Mouse (Mus musculus) left cerebral cortex, postnatal 10 days (tissue): ENCODE results near the gene Idh1. TPM values are rescaled to one million over a fixed set of nuclear protein-coding genes. Genes with fewer than 3 reads are reported as not detected.

Experiments
- DNase-seq, 2 experiments: peaks; one replicate each; pipeline ENCODE4 v3.0.0; 2021 to 2022; ENCODE audit warnings: low spot score in 2 of 2, mixed read lengths in 1 of 2; ENCODE audit errors: extremely low spot score in 1 of 2
- intact Hi-C: fragments of 180-260 bp; cut with DNase I; formaldehyde crosslinking; loops from one replicate; pipeline ENCODE4 v1.15.1; 2025
- total RNA-seq, 2 experiments: library from RNA; stranded (reverse); gene quantifications; 2 replicates each; pipeline ENCODE4 v1.2.3; 2021

Gene Idh1
- total RNA-seq, 2 experiments from 2014 or later, result 119 to 143 TPM

DNA sequence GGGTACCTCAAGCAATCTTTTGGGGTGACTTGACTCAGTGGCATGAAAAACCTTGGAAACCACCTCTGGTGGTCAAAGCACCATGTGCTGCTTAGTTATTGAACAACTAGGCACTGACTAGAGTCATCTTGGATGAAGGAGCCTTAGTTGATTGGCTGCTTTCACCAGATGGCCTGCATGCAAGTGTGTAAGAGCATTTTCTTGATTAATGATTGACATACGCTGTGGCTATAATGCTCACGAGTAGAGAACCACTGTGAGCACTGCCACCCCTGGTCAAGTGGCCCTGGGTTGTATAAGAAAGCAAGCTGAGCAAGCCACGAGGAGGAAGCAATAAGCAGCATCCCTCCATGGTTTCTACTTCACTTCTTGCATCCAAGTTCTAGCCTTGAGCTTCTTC is 56.1 kb downstream of the Idh1 start:
- intact Hi-C loops, result no loop called here
- no peak for DNase-seq

GRCm38 (mm10) chr1:65129634-65130180 is 56.6 kb downstream of the Idh1 start:
- DNase-seq, result no peak
- intact Hi-C loops, result no loop called here

DNA sequence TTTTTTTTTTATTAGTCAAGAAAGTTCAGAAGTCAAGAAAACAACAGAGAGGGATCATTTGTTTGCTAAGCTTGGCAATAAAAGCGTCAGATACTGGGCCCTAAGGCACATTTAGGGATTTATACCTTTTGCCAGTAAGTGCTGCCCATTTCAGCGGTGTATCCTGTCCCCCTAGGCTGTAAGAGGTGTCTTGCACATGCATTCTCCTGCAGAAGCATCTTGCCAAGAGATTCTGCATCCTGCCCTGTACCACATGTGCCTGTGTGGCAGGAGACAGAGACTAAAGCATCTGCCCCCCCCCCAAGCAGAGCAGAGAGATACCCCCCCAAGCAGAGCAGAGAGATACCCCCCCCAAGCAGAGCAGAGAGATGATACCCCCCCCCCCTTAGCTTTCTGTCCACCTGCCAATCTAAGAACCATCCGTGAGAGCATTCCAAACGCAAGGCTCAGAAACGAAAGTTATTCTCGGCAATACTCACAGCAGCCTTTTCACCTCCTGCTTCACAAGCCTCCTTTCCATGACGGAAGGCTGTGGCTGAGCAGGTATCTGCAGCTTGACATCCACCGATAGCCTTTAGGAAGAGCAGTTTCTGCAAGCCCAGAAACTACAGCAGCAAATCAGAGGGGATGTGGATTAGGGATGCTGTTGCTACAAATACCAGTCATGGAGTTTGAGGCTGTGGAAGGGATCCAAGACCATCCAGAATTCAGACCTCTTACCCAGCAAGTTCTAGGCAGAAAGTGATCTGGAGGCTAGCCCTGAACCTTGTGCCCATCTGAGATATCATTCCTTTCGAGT is 63.5 kb downstream of the Idh1 start, which contains the start of gene D630023F18Rik:
D630023F18Rik (minus strand) TSS at position 641 of the 799 bp plus-strand sequence.
- peak in 1 of 2 experiments; percentile 12 for DNase-seq
- intact Hi-C loops, result no loop called here

DNA sequence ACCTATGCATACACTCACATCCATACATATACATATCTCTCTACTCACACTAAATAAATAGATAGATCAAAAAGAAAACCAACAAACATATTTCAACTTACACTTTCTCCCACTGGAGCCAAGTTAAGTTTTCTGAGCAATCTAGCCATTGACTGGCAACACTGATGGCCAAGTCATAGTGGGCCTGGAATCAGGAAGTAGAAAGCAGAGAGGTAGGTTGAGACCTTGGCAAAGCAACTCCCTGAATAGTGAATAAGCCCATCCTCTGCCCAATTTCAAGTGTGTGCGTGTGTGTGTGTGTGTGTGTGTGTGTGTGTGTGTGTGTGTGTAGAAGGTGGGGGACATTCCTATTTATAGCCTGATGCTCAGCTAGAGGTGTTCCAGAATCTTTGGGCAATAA is 66.9 kb downstream of the Idh1 start, which contains the start of gene Gm28845:
Gm28845 (minus strand) TSS at position 121 of the 400 bp plus-strand sequence.
- DNase-seq, result no peak
- intact Hi-C loops, result no loop called here

GRCm38 (mm10) chr1:65118150-65118913 is 68.0 kb downstream of the Idh1 start:
- DNase-seq, result no peak

GRCm38 (mm10) chr1:65113536-65114172 is 72.6 kb downstream of the Idh1 start:
- intact Hi-C loops, result loop anchor here (2.0 kb wide), 1 partner anchor 65 kb away; no protein-coding TSS in a partner anchor
- no peak for DNase-seq

More at GRCm38 (mm10) chr1:65118150-65118913, 68.0 kb downstream of the Idh1 start:
- intact Hi-C loops, result no loop called here

DNA sequence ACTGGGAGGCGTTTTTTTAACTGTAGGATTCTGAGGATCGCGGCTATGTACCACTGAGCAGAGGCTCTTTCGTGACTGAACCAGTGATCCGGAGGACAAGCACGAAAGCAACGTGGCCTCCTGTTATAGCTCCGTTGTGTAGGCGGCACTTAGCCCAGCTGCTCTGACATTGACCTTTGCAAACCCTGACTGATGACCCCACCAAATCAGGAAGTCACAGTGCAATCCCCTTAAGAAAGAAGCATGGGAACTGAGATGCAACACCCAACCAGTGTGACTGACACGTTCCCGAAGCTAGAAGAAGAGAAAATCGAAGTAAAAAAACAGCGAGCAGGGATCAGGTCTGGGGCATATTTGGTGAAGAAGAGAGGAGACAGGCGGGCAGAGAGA is 73.5 kb downstream of the Idh1 start:
- no peak for DNase-seq

GRCm38 (mm10) chr1:65112031-65112806 is 74.1 kb downstream of the Idh1 start:
- intact Hi-C loops, result loop anchor here (2.0 kb wide), 1 partner anchor 67 kb away; no protein-coding TSS in a partner anchor

More for the DNA sequence above, 73.5 kb downstream of the Idh1 start:
- intact Hi-C loops, result loop anchor here (2.0 kb wide), 1 partner anchor 66 kb away; no protein-coding TSS in a partner anchor

DNA sequence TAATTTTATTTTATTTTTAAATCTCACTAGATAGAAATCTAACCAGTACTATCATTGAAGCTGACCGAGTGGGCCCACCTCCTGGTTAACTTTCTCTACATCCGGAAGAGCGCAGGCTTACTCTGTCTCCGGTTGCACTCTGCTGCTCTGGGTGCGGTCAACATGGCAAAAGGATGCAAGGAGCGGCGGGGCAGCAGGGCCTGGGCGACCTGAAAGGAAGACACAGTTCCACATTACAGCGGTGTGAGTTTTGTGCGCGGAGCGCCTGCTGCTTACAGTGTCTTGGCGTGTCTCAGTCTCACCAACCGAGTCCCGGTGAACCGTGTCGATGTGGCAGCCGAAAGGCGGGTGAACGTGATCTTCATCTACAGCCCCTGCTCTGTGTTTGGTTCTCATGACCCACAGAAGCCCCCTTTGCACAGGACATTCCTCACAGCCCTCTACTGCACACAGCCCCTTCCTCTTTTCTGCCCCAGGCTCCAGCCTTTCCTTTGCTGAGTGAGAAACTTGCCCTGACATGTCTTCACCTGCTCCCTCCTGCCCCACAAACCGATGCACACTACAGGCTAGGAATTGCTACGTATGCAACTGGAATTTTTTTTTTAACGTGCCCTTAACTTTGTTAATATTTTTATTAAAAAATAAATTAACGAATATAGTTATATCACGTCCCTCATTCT is 76.4 kb downstream of the Idh1 start:
- intact Hi-C loops, result no loop called here
- DNase-seq, result no peak

More at GRCm38 (mm10) chr1:65112031-65112806, 74.1 kb downstream of the Idh1 start:
- DNase-seq, result peak; percentile 74 to 75

DNA sequence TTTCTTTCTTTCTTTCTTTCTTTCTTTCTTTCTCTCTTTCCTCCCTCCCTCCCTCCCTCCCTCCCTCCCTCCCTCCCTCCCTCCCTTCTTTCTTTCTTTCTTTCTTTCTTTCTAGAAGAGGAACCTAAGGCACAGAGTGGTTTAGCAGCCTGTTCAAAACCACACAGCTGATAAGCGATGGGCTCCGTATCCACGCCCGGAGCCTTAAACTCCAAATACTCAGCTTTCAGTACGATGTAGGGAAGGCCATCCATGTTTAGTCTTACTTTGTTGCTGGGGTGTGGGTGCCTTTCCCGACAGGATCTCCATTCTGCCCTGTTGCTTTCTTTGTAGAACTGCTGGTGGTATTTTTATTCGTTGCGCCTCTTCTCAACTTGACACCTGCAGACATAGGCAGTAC is 77.1 kb downstream of the Idh1 start:
- no peak for DNase-seq
- intact Hi-C loops, result no loop called here

Other genes with a start within 250 kb of the Idh1 start
- gene Plekhm3, start 229.7 kb downstream of the Idh1 start, total RNA-seq, result 10 to 100 TPM; 27.1 to 32.2 TPM
- not detected for gene Akr1cl, start 153.7 kb downstream of the Idh1 start, total RNA-seq
- gene Cryge, start 135.4 kb downstream of the Idh1 start, total RNA-seq, result not detected
- gene Crygd, start 123.0 kb downstream of the Idh1 start, total RNA-seq, result not detected
- not detected for gene Crygc, start 112.8 kb downstream of the Idh1 start, total RNA-seq
- gene Crygb, start 104.2 kb downstream of the Idh1 start, total RNA-seq, result not detected
- 1 to 10 TPM in 1 of 2 experiments, under 1 TPM in 1; 0.67 to 2.5 TPM for gene Cryga, start 83.1 kb downstream of the Idh1 start, total RNA-seq
- gene Gm28845, start 66.9 kb downstream of the Idh1 start, total RNA-seq, result 1 to 10 TPM; 1.4 to 1.7 TPM
- gene D630023F18Rik, start 63.3 kb downstream of the Idh1 start, total RNA-seq, result 10 to 100 TPM; 15.1 to 18.3 TPM
- gene Pikfyve, start 183 bp upstream of the Idh1 start, total RNA-seq, result 10 to 100 TPM; 39.9 to 42.3 TPM
- 1 to 10 TPM; 3.3 to 4.4 TPM for gene Pth2r, start 95.6 kb upstream of the Idh1 start, total RNA-seq